Mouse (Mus musculus) lung, postnatal 25 days (tissue): ENCODE data around the gene Ano1.
A peak's percentile ranks its signal among the peaks of the same experiment; 100 is the strongest.

Source experiments
- DNase-seq: peaks from one replicate; pipeline ENCODE4 v3.0.0; 2022; ENCODE audit warnings: low spot score

Ano1 gene

GRCm38 (mm10) chr7:144634875-144635274, 116.9 kb downstream of the Ano1 start:
- DNase-seq = no peak

GRCm38 (mm10) chr7:144634450-144634849, 117.3 kb downstream of the Ano1 start:
- no peak for DNase-seq

GRCm38 (mm10) chr7:144632321-144632720, 119.5 kb downstream of the Ano1 start:
- DNase-seq = no peak

GRCm38 (mm10) chr7:144630622-144631021, 121.2 kb downstream of the Ano1 start:
- no peak for DNase-seq

GRCm38 (mm10) chr7:144628334-144628915, 123.3 kb downstream of the Ano1 start:
- no peak for DNase-seq

- no peak for DNase-seq
Measured at GRCm38 (mm10) chr7:144627606-144628333, 124.0 kb downstream of the Ano1 start.

- DNase-seq = no peak
Measured at GRCm38 (mm10) chr7:144626042-144626441, 125.7 kb downstream of the Ano1 start.

- DNase-seq = no peak
Measured at GRCm38 (mm10) chr7:144620721-144621681, 130.8 kb downstream of the Ano1 start.

GRCm38 (mm10) chr7:144620315-144620714, 131.5 kb downstream of the Ano1 start:
- DNase-seq = peak; percentile 37

- DNase-seq = peak; percentile 86
Measured at GRCm38 (mm10) chr7:144615343-144615742, 136.4 kb downstream of the Ano1 start.

GRCm38 (mm10) chr7:144612829-144613228, 138.9 kb downstream of the Ano1 start:
- DNase-seq = no peak

GRCm38 (mm10) chr7:144612351-144612750, 139.4 kb downstream of the Ano1 start:
- DNase-seq = no peak

- DNase-seq = no peak
Measured at GRCm38 (mm10) chr7:144611595-144611994, 140.2 kb downstream of the Ano1 start.

- DNase-seq = peak; percentile 82
Measured at GRCm38 (mm10) chr7:144609568-144609967, 142.2 kb downstream of the Ano1 start.

GRCm38 (mm10) chr7:144607862-144608261, 143.9 kb downstream of the Ano1 start:
- no peak for DNase-seq

GRCm38 (mm10) chr7:144604735-144605134, 147.0 kb downstream of the Ano1 start:
- no peak for DNase-seq

- DNase-seq = peak; percentile 54
Measured at GRCm38 (mm10) chr7:144604291-144604690, 147.5 kb downstream of the Ano1 start.

GRCm38 (mm10) chr7:144600333-144600900, 151.4 kb downstream of the Ano1 start:
- DNase-seq = no peak

GRCm38 (mm10) chr7:144589508-144589907, 162.3 kb downstream of the Ano1 start:
- no peak for DNase-seq

- DNase-seq = peak; percentile 55
Measured at GRCm38 (mm10) chr7:144587291-144587690, 164.5 kb downstream of the Ano1 start.

GRCm38 (mm10) chr7:144585648-144586047, 166.1 kb downstream of the Ano1 start:
- DNase-seq = peak; percentile 58

GRCm38 (mm10) chr7:144583619-144584018, 168.2 kb downstream of the Ano1 start:
- DNase-seq = peak; percentile 38
